Mouse (Mus musculus): ENCODE measurements around the gene Jakmip3. TPM values are rescaled to one million over a fixed set of nuclear protein-coding genes. Genes with fewer than 3 reads are reported as not detected.

Gene Jakmip3
- total RNA-seq, 4 experiments from 2014 or later: 0.10 to 0.17 (median 0.13) TPM; not detected in 1

- no peak for DNase-seq (ENCODE audit: low spot score in 2 of 2)
These were observed 5.1 kb downstream of the Jakmip3 start for GRCm38 (mm10) chr7:138945668-138946067.

DNA sequence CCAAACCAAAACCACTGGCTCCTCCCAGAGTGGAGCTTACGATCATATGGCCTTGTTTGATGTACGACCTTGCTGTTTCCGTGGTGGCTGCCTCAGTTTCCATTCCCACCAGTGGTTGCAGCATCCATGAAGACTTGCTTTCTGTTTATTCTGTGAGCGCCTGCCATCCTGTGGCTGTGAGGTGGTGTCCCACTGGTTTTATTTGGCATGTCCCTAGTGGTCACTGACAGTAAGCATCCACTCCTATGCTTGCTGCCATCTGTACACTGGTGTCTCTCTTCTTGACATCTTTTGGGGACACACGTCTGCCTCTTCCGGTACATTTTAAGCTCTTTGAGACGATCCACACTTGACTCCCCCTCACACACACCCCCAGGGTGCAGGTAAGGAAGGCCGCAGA, 7.2 kb downstream of the Jakmip3 start:
- no peak for DNase-seq (ENCODE audit: low spot score in 2 of 2)

GRCm38 (mm10) chr7:138948309-138948708, 7.8 kb downstream of the Jakmip3 start:
- DNase-seq (ENCODE audit: low spot score in 2 of 2): no peak

- no peak for DNase-seq (ENCODE audit: low spot score in 2 of 2)
These were observed 15.3 kb downstream of the Jakmip3 start for GRCm38 (mm10) chr7:138955787-138956186.

GRCm38 (mm10) chr7:138957106-138957505, 16.6 kb downstream of the Jakmip3 start:
- DNase-seq (ENCODE audit: low spot score in 2 of 2): no peak

DNA sequence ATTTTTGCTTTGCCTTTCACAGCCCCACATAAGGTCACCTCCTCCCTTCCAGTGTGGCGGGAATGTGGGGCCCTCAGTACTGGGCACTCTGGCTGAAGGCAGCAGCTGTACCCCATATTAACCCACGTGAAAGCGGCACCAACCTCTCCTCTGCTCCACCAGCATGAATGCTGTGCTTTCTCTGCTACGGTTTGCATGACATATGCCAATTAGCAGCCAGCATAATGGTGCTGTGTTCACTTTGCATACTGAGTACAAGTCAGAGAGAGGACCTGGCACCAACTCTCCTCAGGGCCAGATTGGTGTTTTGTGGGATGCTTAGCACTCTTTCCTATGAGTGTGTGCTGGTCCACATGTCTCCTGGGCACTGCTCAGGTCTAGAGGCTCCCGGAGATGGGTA, 19.2 kb downstream of the Jakmip3 start:
- DNase-seq (ENCODE audit: low spot score in 2 of 2): no peak

DNA sequence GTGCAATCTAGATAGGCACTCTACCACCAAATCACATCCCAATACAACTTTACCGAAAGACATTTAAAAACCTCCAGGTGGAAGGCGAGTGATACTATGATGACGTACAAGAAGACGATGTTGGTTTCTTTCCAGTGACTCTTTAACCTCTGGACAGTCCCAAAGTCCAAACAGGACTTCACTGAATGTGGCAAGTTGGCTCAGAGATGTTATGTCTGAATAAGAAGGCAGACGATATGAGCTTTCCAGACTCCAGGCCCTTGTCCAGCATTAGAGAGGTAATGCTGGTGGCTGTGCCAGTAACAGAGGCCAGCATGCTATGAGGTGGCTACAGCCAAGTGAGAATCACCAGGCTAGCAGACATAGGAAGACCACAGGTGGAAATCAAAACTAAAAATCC, 23.2 kb downstream of the Jakmip3 start:
- no peak for DNase-seq (ENCODE audit: low spot score in 2 of 2)

DNA sequence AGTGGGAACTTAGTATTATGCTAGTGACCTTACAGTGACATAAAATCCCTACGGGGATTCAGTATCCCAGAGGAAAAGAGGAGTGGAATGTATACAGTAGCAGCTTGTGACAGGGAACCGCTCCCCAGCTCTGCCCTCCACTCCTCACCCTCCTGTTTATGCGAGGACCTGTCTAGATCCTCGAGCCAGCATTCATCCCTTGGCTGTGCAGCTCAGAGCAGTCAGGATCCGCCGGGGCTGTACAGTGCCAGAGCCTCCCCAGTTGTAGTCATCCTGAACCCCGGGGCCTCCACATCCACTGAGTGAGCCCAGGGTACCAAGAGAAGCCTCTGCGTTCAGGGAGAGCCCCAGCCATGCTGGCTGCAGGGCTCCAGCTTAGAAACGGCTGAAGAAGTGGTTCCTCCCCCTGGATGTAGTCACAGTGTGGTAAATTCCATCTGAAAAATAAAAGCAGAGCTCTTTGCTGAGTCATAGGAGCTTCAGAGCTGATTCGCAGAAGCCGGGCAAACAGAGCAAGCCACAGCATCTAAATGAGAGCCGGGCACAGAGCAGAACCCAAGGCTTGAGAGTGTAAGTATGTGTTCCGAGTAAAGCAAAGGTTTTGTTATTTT, 27.6 kb downstream of the Jakmip3 start:
- no peak for DNase-seq (ENCODE audit: low spot score in 2 of 2)

DNA sequence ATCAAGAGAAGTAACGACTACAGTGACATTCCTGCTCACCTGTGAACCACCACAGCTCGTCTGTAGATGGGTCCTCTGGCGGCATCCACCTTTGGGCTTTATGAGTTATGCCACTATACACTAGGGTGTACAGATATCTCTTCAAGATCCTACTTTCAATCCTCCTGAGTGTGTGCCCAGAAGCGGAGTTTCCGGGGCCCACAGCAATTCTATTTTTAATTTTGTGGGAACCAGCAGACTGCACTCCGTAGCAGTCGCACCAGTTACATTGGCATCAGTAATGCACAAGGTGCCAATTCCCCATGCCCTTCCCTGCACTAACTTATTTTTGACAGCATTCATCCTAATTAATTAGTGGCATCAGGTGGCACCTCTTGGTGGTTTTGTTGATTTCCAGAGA, 37.0 kb downstream of the Jakmip3 start:
- DNase-seq (ENCODE audit: low spot score in 2 of 2): no peak

GRCm38 (mm10) chr7:138984576-138984975, 44.0 kb downstream of the Jakmip3 start:
- DNase-seq (ENCODE audit: low spot score in 2 of 2): no peak

DNA sequence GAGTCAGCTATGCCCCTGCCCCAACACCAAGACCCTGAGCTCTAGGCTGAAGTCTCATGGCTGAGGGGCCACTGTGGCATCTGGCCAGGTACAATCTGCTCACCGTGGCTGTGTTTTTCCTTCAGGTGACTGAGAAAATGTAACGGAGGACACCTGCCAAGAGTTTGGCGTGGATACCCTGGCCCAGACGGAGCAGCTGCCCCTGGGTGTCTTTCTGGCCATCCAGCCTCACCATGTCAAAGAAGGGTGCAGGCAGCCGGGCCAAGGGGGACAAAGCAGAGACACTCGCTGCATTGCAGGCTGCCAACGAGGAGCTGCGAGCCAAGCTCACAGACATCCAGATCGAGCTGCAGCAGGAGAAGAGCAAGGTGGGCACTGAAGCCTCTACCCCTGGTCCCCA, 48.6 kb downstream of the Jakmip3 start:
- DNase-seq (ENCODE audit: low spot score in 2 of 2): no peak

DNA sequence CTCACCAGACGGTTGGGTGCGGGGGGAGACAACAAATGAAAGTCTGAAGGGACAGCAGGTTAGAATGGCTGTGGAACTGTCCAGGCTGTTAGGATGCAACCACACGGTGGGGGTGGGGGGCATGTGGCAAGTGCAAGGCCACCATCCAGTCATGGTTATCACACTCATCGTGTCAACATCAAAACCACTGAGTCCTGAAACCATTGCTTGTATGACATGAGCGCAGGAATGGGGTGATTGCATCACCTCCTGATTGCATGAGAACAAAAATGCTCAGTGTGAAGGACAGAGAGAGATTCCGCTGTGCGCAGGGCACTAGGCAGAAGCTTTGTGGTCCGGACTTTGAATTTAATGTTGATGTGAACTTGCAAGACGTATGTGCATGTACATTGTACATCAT, 62.2 kb downstream of the Jakmip3 start:
- DNase-seq (ENCODE audit: low spot score in 2 of 2): no peak

- DNase-seq (ENCODE audit: low spot score in 2 of 2): no peak
These were observed 62.7 kb downstream of the Jakmip3 start for GRCm38 (mm10) chr7:139003250-139003649.

- DNase-seq (ENCODE audit: low spot score in 2 of 2): no peak
These were observed 69.4 kb downstream of the Jakmip3 start for GRCm38 (mm10) chr7:139009786-139010502.

GRCm38 (mm10) chr7:139011027-139011426, 70.5 kb downstream of the Jakmip3 start:
- no peak for DNase-seq (ENCODE audit: low spot score in 2 of 2)

- DNase-seq (ENCODE audit: low spot score in 2 of 2): no peak
These were observed 71.1 kb downstream of the Jakmip3 start for GRCm38 (mm10) chr7:139011586-139011985.

- DNase-seq (ENCODE audit: low spot score in 2 of 2): no peak
These were observed 72.3 kb downstream of the Jakmip3 start for GRCm38 (mm10) chr7:139012767-139013369.

GRCm38 (mm10) chr7:139015143-139015542, 74.6 kb downstream of the Jakmip3 start:
- DNase-seq (ENCODE audit: low spot score in 2 of 2): no peak

DNA sequence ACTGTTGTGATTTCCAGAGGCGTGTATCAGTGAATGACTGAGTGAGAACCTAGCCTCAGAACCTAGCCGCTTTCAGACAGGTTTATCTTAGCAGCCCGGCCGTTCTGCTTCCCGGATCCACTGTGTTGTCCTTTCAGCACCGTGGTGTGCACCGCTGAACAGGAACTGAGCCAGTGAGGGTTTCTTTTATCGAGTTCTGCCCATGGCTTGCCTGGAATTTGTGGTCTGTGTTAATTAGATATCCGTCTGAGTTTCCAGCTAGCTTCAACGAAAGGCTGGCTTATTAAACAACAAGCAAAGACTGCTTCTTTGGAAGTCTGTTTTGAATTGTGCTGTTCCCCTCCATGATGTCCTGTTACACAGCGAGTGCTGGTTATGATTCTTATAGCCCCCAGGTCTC, 75.8 kb downstream of the Jakmip3 start:
- no peak for DNase-seq (ENCODE audit: low spot score in 2 of 2)

DNA sequence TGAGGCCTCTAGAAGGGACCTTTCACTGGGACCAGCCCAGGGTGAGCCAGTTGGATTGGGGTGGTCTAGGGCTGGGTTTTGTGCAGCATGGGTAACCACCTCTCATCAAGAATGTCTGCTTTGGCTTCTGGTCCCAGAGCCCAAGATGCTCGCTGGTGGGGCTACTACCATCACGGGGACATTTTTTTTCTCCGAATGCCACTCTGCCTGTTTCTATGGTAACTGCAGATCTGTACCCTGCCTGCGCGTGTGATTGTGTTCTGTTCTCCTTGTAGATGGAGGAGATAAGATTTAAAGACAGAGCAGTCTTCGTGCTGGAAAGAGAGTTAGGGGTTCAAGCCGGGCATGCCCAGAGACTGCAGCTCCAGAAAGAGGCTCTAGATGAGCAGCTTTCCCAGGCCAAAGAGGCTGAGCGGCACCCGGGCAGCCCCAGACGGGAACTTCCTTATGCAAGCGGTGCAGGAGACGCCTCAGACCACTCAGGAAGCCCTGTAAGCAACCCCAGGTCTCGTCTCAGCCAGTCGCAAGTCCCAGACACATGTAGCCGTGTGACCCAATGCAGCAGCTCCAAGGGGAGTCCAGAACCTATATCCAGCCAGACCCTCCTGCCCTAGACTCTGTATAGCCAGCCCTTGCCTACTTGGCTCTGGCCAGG, 76.8 kb downstream of the Jakmip3 start:
- DNase-seq (ENCODE audit: low spot score in 2 of 2): no peak

- no peak for DNase-seq (ENCODE audit: low spot score in 2 of 2)
These were observed 80.4 kb downstream of the Jakmip3 start for GRCm38 (mm10) chr7:139020884-139021283.

DNA sequence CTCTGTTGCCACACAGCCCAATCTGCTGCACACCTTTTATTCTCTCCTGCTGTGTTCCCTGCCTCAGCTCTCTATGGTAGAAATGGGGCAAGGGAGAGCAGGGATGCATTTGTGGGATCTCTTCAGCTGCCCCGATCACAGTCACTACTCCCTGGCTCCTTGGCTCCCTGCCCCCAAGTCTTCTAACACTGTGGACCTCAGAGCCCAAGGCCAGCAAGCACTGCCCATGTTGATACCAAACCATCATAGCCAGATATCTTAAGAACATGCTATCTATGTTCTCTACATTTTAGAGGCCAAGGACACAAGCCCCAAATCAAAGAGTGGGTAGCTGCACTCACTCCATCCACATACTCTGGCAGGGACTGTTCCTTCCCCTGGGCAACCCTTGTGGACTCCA, 80.8 kb downstream of the Jakmip3 start:
- no peak for DNase-seq (ENCODE audit: low spot score in 2 of 2)

All from gastrocnemius, adult 8-10 months (tissue).